Mouse (Mus musculus) yolk sac, embryonic 10.5 days (tissue): ENCODE measurements around the gene Trak1.
"Not testable (repeated sequence)": the region's sequence is repeated elsewhere in the genome, so short reads cannot be mapped to it uniquely, and the experiment has no call there.

Experiments
- DNase-seq: peaks from one replicate; pipeline ENCODE4 v3.0.0-alpha.2; 2017; ENCODE audit warnings: low spot score

Trak1 gene

DNA sequence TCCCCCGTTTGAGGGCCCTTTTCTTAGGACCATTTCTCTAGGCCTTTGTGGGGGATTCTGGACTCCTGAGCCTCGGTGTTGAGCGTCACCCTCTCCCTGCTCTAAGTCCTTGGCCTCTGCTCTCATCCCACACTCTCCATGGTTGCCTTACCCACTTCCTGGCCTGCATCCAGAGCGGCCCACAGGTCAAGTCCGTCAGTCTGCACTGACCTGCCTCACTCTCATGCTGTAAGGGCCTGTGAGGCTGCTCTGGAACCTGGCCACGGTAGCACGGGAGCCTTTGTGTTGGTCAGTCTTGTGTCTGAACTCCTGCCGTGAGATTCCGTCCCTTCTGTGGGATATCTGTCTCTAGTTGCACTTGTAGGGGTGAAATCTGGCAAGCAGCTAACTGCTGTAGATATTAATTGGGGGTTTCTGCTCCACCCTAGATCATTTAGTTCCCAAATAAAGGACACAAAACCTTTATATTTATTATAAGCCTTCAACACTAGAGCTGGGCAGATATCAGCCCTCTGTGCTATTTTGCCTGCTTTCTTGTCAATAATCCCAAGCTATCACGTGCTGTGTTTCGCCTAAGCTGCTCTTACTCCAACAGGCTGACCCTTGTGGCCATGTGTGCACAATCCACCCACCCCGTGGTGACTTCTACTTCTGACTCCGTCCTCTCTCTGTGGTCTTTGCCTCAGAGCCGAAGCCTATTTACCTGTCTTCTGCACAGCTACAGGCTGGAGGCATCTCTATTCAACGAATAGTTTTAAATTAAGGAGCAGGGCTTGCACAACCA, 136.6 kb downstream of the Trak1 start:
- DNase-seq = no peak

DNA sequence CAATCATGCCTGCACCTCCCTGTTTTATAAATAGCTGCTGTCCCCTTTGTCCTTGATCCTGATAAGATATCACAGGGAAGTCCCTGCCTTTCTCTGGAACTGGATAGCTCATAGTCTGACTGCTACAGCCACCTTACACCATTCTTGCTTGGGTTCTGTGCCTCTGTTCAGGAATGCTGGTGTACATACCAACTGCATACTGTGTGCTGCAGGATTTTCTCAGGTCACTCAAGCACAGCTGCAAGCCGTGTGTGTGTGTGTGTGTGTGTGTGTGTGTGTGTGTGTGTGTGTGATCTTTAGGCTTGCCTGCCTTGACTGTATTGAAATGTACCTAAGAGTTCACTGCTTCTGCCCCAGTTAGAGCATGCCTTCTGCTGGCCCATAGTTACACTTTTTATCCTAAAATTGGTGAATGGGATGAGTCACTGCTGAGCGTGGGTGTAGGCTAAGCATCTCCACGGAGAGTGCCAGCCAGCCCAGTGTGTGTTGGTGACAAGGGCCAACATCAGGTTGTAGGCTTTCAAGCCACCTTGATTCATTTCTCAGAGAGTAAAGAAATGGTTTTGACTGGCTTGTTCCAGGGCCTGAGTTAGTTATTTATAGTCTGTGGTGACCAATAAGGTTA, 138.1 kb downstream of the Trak1 start:
- no peak for DNase-seq

- DNase-seq = no peak
These were observed 139.2 kb downstream of the Trak1 start for GRCm38 (mm10) chr9:121436501-121436900.

GRCm38 (mm10) chr9:121442145-121442544, 144.8 kb downstream of the Trak1 start:
- no peak for DNase-seq

DNA sequence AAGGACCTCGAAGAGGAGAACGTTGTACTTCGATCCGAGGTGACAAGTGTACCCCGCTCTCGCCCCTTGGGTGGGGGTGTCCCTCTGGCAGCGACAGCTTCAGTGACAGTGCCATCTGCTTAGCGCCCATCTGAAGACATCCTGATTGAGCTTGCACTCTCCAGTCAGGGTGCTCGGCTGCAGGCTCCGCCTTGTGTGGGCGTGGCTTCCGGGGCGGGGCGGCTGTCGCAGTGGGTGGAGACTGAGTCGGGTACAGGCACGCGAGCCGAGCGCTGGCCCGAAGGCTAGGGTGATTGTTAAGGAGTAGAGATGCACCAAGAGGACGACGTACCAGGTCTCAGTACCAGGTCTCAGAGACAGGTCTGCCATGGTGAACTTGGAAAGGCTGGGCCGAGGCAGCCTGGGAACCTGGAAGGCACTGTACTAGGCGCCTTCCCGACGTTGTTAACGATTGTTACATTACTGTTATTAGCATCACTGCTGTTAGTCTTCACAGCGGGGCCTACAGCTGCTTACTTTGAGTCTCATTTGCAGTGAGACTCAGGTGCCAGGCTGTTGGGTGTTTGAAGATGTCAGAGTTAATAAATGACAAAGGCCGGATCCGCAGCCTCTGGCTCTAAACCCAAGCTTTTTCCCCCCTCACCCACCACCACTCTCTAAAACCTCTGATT, 146.5 kb downstream of the Trak1 start:
- DNase-seq = peak; percentile 34

- DNase-seq = no peak
These were observed 147.0 kb downstream of the Trak1 start for GRCm38 (mm10) chr9:121444367-121444707.

DNA sequence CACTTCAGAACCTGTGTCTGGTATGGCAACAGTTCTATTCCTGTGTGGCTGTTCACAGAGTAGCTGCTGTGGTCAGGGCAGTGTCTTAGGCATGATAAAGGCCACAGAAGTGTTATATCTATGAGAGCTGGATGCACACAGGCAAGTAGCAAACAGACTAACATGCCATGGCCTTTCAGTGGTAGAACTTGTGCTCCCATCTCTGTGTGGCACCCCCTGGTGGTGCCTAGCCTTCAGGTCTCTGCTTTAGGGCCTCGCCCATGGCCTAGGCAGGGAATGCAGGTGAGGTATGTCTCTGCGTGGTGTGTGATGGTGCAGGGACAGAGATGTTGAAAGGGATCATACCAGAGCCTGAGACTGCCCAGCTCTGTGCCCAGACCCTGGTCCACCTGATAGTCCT, 148.1 kb downstream of the Trak1 start:
- no peak for DNase-seq

DNA sequence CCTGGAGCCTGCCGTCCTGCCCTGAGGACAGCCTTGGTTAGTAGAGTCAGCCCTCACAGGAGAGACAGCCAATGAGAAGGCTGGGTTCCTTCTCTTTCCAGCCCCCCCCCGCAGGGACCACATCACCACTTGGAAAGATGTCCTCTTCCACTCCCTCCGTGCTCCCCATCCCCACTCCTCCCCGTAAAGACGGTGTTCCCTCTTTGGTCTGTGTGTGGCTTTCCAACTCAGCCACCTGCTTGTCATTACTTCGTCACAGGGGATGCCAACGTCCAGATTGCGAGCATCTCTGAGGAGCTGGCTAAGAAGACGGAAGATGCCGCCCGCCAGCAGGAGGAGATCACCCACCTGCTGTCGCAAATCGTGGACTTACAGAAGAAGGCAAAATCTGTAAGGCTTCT, 149.1 kb downstream of the Trak1 start:
- DNase-seq = no peak

- DNase-seq = not testable (repeated sequence)
These were observed 155.1 kb downstream of the Trak1 start for GRCm38 (mm10) chr9:121452342-121452942.

GRCm38 (mm10) chr9:121454891-121455290, 157.6 kb downstream of the Trak1 start:
- DNase-seq = no peak

DNA sequence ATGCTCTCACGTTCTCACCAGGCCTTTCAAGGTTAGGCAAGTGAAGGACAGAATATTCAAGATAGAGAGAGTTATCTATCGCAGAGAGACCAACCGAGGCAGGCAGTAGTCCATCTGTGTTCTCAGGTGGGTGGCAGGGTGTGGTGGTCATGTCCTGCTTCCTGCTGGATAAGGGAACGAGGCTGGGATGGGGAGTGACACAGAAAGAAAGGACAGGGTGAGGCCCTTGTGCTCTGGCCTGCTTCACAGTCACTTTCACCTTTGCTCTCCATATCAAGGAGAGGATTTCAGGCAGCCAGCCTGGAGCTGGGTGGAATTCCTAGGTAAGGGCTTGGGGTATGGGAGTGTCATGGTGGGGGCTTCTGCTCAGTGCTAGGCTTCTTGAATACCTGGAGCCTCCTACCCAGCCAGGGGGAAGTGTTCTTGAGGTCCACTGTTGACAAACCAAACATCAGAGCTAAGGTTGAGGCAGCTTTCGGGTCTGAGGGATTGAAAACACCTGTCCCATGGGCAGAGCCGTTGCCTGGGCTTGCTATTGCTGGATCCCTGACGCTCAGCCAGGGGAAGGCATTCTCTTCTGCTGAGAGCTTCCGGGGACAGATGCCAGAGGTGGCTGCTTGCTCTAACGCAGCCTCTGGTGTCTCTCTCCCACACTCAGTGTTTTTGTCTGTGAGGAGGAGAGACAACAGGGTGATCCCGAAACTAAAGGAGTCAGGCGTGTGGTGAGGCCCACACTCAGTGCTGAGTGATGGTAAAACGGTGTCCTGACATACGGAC, 159.6 kb downstream of the Trak1 start:
- no peak for DNase-seq

- DNase-seq = peak; percentile 18
These were observed 161.2 kb downstream of the Trak1 start for GRCm38 (mm10) chr9:121458466-121458865.

- peak; percentile 68 for DNase-seq
These were observed 162.6 kb downstream of the Trak1 start for GRCm38 (mm10) chr9:121459950-121460349.

- peak; percentile 23 for DNase-seq
These were observed 163.2 kb downstream of the Trak1 start for GRCm38 (mm10) chr9:121460527-121460926.

DNA sequence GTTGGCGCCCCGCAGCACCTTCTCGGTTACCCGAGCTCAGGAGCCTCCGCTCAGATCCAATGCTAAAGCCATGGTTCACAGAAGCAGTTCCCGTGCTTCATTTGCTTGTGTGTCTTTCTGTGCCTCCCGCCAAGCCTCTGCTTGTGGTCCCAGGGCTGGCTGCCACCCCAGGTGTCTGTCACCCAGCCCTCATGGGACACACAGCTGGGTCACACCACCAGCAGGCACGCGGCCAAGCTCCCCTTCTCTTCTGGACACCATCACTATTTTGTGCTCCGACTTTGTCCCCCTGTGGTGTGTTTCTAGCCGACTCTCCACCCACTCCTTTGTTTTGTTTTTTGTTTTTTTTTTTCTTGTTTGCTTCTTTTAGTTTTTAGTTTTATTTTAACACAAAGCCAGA, 170.2 kb downstream of the Trak1 start:
- DNase-seq = no peak

DNA sequence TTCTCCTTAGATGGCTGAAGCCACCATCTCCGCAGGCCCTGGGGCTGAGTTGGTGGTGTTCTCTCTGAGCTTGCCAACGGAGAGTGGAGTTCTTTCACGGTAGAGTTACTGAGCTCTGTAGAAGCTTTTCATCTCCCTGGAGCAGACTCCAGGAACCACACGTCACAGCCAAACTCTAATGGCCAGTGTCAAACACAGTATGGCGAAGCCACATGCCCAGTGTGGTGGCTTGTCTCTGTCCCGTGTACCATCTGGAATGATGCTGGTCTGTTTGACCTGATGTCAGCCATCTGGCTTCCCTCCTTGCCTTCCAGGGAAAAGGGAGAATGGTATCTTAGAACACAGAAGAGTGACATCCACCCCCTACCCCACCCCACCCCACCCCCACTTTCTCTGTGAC, 172.4 kb downstream of the Trak1 start:
- DNase-seq = no peak

- DNase-seq = no peak
These were observed 177.5 kb downstream of the Trak1 start for GRCm38 (mm10) chr9:121474771-121475170.

GRCm38 (mm10) chr9:121475488-121476452, 178.5 kb downstream of the Trak1 start:
- no peak for DNase-seq

DNA sequence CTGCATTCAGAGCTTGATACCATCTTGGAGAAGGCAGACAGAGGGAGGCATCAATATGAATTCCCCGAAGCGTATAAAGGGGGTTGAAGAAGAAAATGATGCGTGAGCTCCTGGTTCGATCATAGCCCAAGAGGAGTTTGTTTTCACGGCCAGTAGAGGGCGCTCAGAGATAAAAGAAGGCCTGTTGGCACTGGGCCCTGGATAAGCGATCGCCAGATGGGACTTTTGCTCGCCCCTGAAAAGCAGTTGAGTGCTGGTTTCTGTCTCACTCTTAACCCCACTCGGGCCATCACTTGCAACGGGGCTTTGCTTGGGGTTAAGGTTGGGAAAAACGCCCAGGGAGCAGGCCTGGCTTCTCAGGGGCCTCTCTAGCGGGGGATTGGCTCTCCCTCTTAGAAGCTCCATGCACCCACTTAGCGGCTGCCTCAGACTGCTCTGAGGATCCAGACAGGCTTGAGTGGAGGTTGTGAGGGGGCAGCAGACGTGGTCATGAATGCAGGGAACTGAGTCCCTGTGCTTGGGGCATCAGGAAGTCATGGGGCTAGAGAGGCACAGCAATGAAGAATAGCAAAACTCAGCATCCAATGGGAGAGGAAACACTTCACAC, 180.1 kb downstream of the Trak1 start:
- peak; percentile 32 for DNase-seq

GRCm38 (mm10) chr9:121479453-121479852, 182.2 kb downstream of the Trak1 start:
- DNase-seq = peak; percentile 35
